In genomic region chr2:132093298-132093697, GRCm38 (mm10) we compare ENCODE assay signal across 28 mouse cellular contexts. TPM values are rescaled to one million over a fixed set of nuclear protein-coding genes. Genes with fewer than 3 reads are reported as not detected.
A peak's percentile ranks its signal among the peaks of the same experiment; 100 is the strongest.
DNase-seq lines count a peak whose midpoint lies in the region; ATAC-seq and TF ChIP-seq lines count a peak whose summit lies in the region.
"Had no signal": no experiment of that assay in that cellular context is flagged by ENCODE, and none has a peak within 500 bp of the region (broad histone marks: within the 10 kb centered on the region; RNA-seq: fewer than 3 reads in every experiment).

No protein-coding gene starts in this region.

- no peaks in the 10 kb centered on the region for H3K4me1 ChIP-seq in embryonic facial prominence, embryonic 15.5 days
- peaks cover 18% of the 10 kb centered on the region for H3K4me1 ChIP-seq in embryonic facial prominence, embryonic 10.5 days
- H3K4me1 ChIP-seq in lung, postnatal 0 days (ENCODE audit: insufficient read depth, low read depth, low read length) = peaks cover 12% of the 10 kb centered on the region; the same call in 1 of the 2 replicates
- no peaks in the 10 kb centered on the region; the same call in none of the 2 replicates for H3K4me1 ChIP-seq in intestine, postnatal 0 days (replicated peaks; ENCODE audit: control insufficient read depth, insufficient read depth, low read length)
- H3K4me1 ChIP-seq: forebrain, embryonic 15.5 days had no signal

- TF ChIP-seq EP300 in lung, postnatal 0 days (IDR thresholded peaks at IDR 0.05) = no peak

- peaks cover 14% of the 10 kb centered on the region; the same call in 1 of the 2 replicates for H3K36me3 ChIP-seq in embryonic facial prominence, embryonic 15.5 days
- peaks cover 16% of the 10 kb centered on the region for H3K36me3 ChIP-seq in embryonic facial prominence, embryonic 10.5 days (replicated peaks)
- H3K36me3 ChIP-seq in lung, postnatal 0 days (ENCODE audit: insufficient read depth, low read length) = no peaks in the 10 kb centered on the region
- H3K36me3 ChIP-seq in intestine, postnatal 0 days (ENCODE audit: control insufficient read depth, insufficient read depth) = peaks cover 3% of the 10 kb centered on the region

- 0 out of 2 replicates have a peak overlapping the region, but pooled peaks have one; percentile 28 for H3K27ac ChIP-seq in embryonic facial prominence, embryonic 15.5 days (replicated peaks)
- no peak overlapping the region for H3K27ac ChIP-seq in embryonic facial prominence, embryonic 10.5 days (replicated peaks)
- peak overlapping the region; percentile 55; the same call in 1 of the 2 replicates for H3K27ac ChIP-seq in lung, postnatal 0 days (ENCODE audit: low read length)
- H3K27ac ChIP-seq in intestine, postnatal 0 days (ENCODE audit: low read depth, low read length) = 0 out of 2 replicates have a peak overlapping the region, but pooled peaks have one; percentile 54
- H3K27ac ChIP-seq: embryonic facial prominence, embryonic 12.5 days; forebrain, embryonic 10.5 days; forebrain, embryonic 15.5 days; hindbrain, embryonic 14.5 days; kidney, postnatal 0 days; neural tube, embryonic 15.5 days had no signal

- no peaks in the 10 kb centered on the region for H3K9me3 ChIP-seq in embryonic facial prominence, embryonic 15.5 days (replicated peaks)
- no peaks in the 10 kb centered on the region for H3K9me3 ChIP-seq in embryonic facial prominence, embryonic 10.5 days
- no peaks in the 10 kb centered on the region for H3K9me3 ChIP-seq in lung, postnatal 0 days (ENCODE audit: low read length)
- no peaks in the 10 kb centered on the region for H3K9me3 ChIP-seq in intestine, postnatal 0 days (ENCODE audit: control insufficient read depth)
- H3K9me3 ChIP-seq: embryonic facial prominence, embryonic 12.5 days; forebrain, embryonic 10.5 days; forebrain, embryonic 15.5 days; neural tube, embryonic 15.5 days had no signal

- WGBS in embryonic facial prominence, embryonic 15.5 days = 100% methylated on average over 1 of the region's 1 CpGs
- 78% methylated on average over 1 of the region's 1 CpGs for WGBS in embryonic facial prominence, embryonic 10.5 days
- WGBS in lung, postnatal 0 days = 88% methylated on average over 1 of the region's 1 CpGs
- 83% methylated on average over 1 of the region's 1 CpGs for WGBS in intestine, postnatal 0 days

- no peak overlapping the region for H3K9ac ChIP-seq in embryonic facial prominence, embryonic 15.5 days
- H3K9ac ChIP-seq in lung, postnatal 0 days (replicated peaks; ENCODE audit: low read depth) = no peak overlapping the region
- no peak overlapping the region for H3K9ac ChIP-seq in intestine, postnatal 0 days (ENCODE audit: low read depth, low read length)
- H3K9ac ChIP-seq: embryonic facial prominence, embryonic 12.5 days; forebrain, embryonic 15.5 days; hindbrain, embryonic 14.5 days; lung, embryonic 14.5 days; neural tube, embryonic 15.5 days had no signal

- no peak overlapping the region for H3K4me2 ChIP-seq in embryonic facial prominence, embryonic 15.5 days (replicated peaks)
- no peak overlapping the region for H3K4me2 ChIP-seq in lung, postnatal 0 days (replicated peaks; ENCODE audit: low read depth, low read length)
- no peak overlapping the region for H3K4me2 ChIP-seq in intestine, postnatal 0 days (replicated peaks; ENCODE audit: low read depth)
- H3K4me2 ChIP-seq: embryonic facial prominence, embryonic 12.5 days; forebrain, embryonic 15.5 days; heart, embryonic 11.5 days; hindbrain, embryonic 14.5 days; lung, embryonic 14.5 days; neural tube, embryonic 15.5 days had no signal

- H3K27me3 ChIP-seq in embryonic facial prominence, embryonic 15.5 days = no peaks in the 10 kb centered on the region
- H3K27me3 ChIP-seq in embryonic facial prominence, embryonic 10.5 days (replicated peaks; ENCODE audit: low read depth, poor library complexity, severe bottlenecking) = no peaks in the 10 kb centered on the region
- H3K27me3 ChIP-seq in lung, postnatal 0 days (replicated peaks; ENCODE audit: insufficient read depth, low read length) = no peaks in the 10 kb centered on the region
- no peaks in the 10 kb centered on the region for H3K27me3 ChIP-seq in intestine, postnatal 0 days (replicated peaks; ENCODE audit: control insufficient read depth, insufficient read depth, low read length)
- H3K27me3 ChIP-seq: CH12.LX; embryonic facial prominence, embryonic 12.5 days; forebrain, embryonic 15.5 days; neural tube, embryonic 15.5 days had no signal

- no peak overlapping the region for H3K4me3 ChIP-seq in embryonic facial prominence, embryonic 15.5 days (replicated peaks)
- no peak overlapping the region for H3K4me3 ChIP-seq in embryonic facial prominence, embryonic 10.5 days
- no peak overlapping the region for H3K4me3 ChIP-seq in lung, postnatal 0 days (ENCODE audit: low read depth, low read length)
- H3K4me3 ChIP-seq in intestine, postnatal 0 days (ENCODE audit: low read depth, low read length) = no peak overlapping the region
- H3K4me3 ChIP-seq: embryonic facial prominence, embryonic 12.5 days; forebrain, embryonic 10.5 days; forebrain, embryonic 15.5 days; neural tube, embryonic 15.5 days had no signal

- TF ChIP-seq CTCF in lung, postnatal 0 days (IDR thresholded peaks at IDR 0.05) = no peak
- no peak for TF ChIP-seq CTCF in intestine, postnatal 0 days (IDR thresholded peaks at IDR 0.05; ENCODE audit: low read depth)

- no peak for ATAC-seq in embryonic facial prominence, embryonic 15.5 days (ENCODE audit: insufficient number of reproducible peaks, low FRiP score, low TSS enrichment, low read depth)
- ATAC-seq in lung, postnatal 0 days = no peak
- ATAC-seq in intestine, postnatal 0 days = 0 out of 2 replicates have a peak, but pooled peaks have one; percentile 6
- peak; percentile 80 for ATAC-seq in megakaryocyte-erythroid progenitor cell, adult 5-6 weeks (replicated peaks; ENCODE audit: low FRiP score, low TSS enrichment, poor library complexity, severe bottlenecking)
- ATAC-seq in granulocyte monocyte progenitor cell, adult 5-6 weeks (replicated peaks; ENCODE audit: poor library complexity, severe bottlenecking) = no peak
- ATAC-seq: forebrain, embryonic 15.5 days had no signal

- DNase-seq in embryonic facial prominence, embryonic 10.5 days (ENCODE audit: low spot score) = no peak
- no peak for DNase-seq in lung, postnatal 0 days (ENCODE audit: low spot score)
- DNase-seq in lung, postnatal 25 days (ENCODE audit: low spot score) = no peak
- no peak for DNase-seq in adrenal gland, postnatal 36 days
- DNase-seq: adrenal gland, postnatal 14 days; cerebellum, adult 2 months; cerebellum, postnatal 25 days; gastrocnemius, postnatal 25 days; heart, adult 18-20 months; heart, postnatal 36 days; kidney, adult 2 months; layer of hippocampus, postnatal 36 days; left cerebral cortex, postnatal 4 days; lung, embryonic 14.5 days; lung, postnatal 36 days; midbrain, embryonic 14.5 days had no signal

RNA-seq across cellular contexts. Expression of gene Slc23a2, which starts 51.6 kb away (rescaled TPM):
- 12.4 and 14.0 TPM in 2 replicates for polyA plus RNA-seq in embryonic facial prominence, embryonic 15.5 days (2015; fragmentation: Nextera tagmentation; extraction: Ambion mirVana)
- polyA plus RNA-seq in embryonic facial prominence, embryonic 10.5 days (2016; fragmentation: Nextera tagmentation; extraction: Ambion mirVana) = 8.8 and 8.9 TPM in 2 replicates
- 26.6 and 35.8 TPM in 2 replicates for polyA plus RNA-seq in lung, postnatal 0 days (2015; fragmentation: Nextera tagmentation; extraction: Ambion mirVana)
- 6.7 and 8.9 TPM in 2 replicates for polyA plus RNA-seq in intestine, postnatal 0 days (2015; fragmentation: Nextera tagmentation; extraction: Ambion mirVana)
- total RNA-seq in megakaryocyte-erythroid progenitor cell, adult 5-6 weeks (2014; fragmentation: Nextera tagmentation) = 7.1 and 9.3 TPM in 2 replicates
- total RNA-seq in megakaryocyte-erythroid progenitor cell, adult 5-6 weeks (2017) = 5.5 and 7.3 TPM in 2 replicates
- total RNA-seq in adrenal gland, postnatal 36 days (2021) = 100 to 1,000 TPM in 1 of 2 experiments, 10 to 100 TPM in 1; 85.9 to 282 TPM
- total RNA-seq in granulocyte monocyte progenitor cell, adult 5-6 weeks (2014; fragmentation: Nextera tagmentation) = 4.5 and 12.5 TPM in 2 replicates
- 5.6 and 17.1 TPM in 2 replicates for total RNA-seq in granulocyte monocyte progenitor cell, adult 5-6 weeks (2017)

Comparison
In these comparisons a context has a peak if more than half of its experiments do, and no peak if none do; other contexts are left out.
1. ATAC-seq: peak in intestine, postnatal 0 days (single experiment) and megakaryocyte-erythroid progenitor cell, adult 5-6 weeks (single experiment); none in embryonic facial prominence, embryonic 15.5 days (single experiment), lung, postnatal 0 days (single experiment) and granulocyte monocyte progenitor cell, adult 5-6 weeks (single experiment).